Mouse (Mus musculus) retina, embryonic 14.5 days (tissue): Measurements from ENCODE around the gene Slc9a1.

Source experiments
- DNase-seq: peaks from one replicate; pipeline ENCODE4 v3.0.0-alpha.2; 2015; ENCODE audit warnings: low spot score

The Slc9a1 gene

DNA sequence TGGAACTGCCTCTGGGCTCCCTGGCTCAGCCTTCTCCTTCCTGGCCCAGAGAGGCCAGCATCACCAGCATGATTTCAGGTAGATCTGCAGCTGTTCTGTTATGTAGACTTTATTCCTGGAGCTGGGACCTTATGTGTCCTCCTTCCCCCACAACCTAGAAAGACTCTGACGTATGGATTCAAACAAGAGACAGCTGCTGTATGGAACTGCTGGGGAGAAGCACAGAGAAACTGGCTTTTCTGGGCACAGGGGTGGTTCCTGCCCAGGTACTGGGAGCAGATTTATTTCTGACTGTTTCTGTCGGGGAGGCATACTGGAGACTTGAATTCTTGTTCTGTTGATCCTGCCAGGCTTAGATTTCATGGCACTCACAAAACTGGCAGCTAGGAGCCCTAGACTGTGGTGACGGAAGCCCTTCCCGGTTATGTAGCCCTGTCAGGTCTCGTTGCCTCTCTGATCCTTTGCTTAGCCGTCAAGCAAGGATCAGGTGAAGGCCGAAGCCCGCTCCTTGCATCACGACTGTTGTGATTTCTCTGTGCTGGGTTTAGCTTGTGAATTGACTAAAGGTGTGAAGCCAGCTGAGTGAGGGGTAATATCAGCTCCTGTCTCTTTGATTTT, 34.2 kb downstream of the Slc9a1 start:
- DNase-seq: no peak

DNA sequence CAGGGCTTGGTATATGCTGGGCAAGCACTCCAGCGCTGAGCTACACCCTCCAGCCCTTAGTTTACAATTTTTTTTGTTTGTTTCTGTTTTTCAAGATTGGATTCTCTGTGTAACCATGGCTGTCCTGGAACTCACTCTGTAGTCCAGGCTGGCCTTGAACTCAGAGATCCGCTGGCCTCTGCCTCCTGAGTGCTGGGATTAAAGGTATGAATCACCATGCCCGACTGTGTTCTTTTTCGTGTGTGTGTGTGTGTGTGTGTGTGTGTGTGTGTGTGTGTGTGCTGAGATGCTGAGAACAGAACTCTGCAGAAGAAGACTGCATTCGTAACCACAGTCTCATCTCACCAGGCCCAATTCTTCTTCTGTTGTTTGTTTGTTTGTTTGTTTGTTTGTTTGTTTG, 34.8 kb downstream of the Slc9a1 start:
- no peak for DNase-seq

DNA sequence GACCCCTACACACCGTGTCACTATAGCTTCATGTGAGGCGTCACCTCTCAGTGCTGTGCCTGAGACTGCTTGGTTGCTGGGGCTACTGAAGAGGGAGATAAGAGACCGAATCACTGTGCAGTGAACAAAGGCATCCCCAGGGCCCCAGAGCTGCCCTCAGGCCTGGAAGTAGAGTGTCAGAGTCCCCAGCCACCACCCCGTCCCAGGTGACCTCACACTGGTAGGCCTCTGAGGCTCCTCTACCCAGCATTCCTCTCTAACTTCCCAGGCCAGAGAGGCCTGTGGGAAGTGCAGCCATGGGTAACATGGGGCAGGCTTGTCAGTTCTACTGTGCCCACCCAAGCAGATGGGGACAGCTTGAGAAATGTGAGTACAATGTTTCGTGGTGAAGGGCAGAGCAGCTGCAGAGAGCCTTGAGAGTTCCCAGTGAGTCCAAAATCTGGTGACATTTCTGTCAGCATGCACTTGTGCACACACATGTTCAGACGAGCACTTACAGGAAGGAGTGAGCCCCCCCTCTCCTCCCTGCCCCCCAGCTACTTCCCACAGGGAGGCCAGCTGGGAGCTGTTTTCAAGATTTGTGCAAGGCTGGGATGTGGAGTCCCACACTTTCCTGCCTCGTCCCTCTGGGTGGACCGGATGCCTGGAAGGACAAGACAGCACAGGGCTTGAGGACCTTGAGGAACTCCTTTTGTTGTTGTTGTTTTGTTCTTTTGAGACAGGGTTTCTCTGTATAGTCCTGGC, 37.0 kb downstream of the Slc9a1 start:
- peak; percentile 63 for DNase-seq

DNA sequence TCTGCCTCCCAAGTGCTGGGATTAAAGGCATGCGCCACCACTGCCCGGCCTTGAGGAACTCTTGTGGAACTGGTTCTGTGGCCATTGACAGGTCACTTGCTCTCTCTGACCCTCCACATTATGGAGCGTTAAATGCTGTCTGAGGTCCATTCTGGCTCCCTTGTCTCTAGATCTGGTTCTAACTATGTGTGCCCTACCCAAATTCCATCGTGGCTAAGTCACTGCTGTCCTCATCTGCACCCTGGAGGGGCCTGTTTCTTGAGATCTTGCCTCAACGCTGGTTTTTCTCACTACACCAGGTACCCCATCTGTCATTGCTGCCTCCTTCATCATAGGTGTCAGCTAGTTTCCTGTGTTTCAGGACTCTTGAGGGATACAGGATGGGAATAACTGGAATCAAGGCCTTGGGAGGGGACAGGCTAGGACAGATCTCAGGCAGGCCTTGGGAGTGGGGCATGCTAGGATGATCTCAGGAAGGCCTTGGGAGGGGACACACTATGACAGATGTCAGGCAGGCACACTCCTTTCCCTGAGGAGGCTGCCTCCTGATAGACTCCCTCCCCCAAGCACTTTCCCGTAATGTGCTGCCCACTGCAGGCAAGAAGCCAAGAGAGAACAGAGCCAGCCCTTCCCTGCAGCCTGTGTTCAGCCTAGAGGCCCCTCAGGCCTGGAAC, 37.7 kb downstream of the Slc9a1 start:
- no peak for DNase-seq

DNA sequence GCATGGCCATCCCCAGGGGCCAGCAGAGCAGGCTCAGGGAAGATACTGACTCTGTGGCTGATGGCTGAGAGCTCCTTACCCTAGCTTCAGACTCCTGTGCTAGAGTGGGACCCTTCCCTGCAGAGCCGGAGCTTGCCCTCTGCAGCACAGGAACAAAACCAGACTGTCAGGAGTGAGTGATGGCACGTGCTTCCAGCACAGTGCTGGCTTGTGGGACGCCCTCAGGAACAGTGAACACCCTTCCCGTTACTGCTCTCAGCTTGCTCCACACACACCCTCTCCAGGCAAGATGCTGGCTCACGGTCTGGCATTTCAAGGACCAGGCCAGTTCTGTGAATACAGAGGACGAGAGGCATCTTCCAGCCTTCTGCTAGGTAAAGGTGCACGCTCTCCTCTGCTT, 38.5 kb downstream of the Slc9a1 start:
- no peak for DNase-seq

DNA sequence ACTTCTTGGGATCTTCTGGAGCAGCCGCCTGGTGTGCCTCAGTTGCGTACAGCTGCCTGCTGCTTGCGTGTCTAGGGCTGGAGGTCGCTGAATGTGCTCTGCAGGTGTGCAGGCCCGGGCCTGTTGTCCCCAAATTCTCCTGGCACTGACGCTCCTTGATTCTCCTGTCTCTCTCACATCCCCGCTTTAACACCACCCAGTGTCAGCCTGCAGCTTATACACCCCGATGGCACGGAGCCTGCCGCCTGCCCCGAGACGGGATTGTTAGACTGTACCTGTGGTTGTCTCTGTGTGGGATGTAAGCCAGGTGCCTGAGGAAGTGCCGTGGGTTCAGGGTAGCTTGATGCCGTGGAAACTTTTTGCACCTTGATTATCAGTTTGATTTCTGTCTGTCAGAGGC, 41.5 kb downstream of the Slc9a1 start:
- DNase-seq: no peak

DNA sequence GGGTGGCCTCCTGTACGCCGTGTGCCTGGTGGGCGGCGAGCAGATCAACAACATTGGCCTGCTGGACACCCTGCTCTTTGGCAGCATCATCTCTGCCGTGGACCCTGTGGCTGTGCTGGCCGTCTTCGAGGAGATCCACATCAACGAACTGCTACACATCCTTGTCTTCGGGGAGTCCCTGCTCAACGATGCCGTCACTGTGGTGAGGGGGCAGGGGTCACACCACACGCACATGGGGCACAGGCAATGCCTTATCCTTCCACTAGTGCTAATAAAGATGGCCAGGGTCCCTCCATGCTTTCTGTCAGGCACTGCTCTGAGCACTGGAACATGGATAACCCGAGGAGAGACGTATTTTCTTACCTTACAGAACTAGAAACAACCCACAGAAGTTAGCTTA, 42.6 kb downstream of the Slc9a1 start:
- DNase-seq: no peak

DNA sequence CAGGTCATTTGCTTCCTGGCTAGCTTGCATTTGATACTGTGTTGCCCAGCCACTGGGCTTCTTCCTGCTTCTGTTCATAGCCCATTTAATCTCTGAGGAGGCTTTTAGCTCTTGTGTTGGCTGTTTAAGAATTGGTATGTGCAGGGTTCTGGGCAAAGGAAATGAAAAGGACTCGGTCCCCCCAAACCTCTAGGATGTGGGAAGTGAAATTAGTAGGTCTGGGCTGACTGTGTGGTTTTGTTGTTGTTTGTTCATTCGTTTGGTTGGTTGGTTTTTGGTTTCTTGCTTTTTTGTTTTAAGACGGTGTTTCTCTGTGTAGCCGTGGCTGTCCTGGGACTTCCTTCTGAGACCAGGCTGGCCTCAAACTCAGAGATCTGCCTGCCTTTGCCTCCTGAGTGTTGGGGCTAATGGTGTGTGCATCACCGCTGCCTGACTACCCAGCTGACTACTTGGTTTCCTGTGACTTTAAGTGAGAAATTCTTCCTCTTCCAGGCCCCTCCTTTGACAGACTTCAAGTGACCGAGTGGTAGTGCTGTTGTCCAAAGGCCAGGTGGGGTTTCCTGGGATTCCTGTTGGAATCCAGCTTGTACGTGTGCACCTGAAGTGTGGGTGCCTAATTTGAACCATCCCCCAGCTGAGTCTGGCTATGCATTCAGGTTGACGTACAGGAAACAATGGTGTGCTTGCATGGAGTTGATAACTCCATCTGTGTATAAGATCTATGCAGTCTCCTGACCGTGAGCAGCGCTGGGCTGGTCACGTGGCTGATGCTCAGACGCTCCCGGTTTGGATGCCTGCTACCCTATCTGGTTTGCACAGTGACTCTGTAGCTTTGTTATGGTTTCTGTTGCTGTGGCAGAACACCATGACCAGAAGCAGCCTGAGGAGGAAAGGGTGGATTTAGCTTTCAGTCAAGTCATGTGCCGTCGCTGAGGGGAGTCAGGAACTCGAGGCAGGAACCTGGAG, 43.4 kb downstream of the Slc9a1 start:
- no peak for DNase-seq

DNA sequence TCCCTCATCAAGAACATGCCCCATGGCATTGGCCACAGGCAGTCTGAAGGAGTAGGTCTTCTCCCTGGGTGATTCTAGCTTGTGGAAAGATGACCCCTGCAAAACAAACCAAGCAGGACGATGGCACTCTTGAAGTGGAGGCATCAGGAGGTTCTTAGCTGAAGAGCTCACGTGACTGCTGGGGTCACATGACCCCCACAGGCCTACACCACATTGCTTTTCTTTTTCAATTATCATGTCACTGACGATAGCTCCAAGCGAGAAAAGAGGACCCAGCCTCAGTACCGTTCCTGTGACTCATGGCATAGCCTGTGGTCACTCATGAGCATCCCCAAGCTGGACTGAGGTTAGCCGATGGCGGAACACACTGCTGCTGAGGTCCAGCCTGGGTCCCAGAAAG, 44.1 kb downstream of the Slc9a1 start:
- DNase-seq: no peak

DNA sequence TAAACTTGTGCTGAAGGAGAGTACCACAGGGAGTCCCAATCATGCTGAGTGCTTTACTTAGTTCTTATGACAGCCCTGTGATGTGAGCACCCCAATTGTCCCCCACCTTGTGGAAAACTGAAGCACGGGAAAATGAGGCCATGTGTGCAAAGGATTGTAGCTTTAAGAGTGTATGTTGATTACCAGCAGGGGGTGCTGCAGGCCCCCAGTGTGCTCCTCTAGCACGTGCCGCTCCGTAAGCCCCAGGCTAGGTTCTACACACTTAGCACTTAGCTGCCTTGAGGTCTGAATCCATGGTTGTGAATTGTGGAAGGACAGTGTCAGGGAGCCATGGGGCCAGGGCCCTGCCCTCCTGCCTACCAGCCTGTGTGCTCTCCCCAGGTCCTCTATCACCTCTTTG, 45.4 kb downstream of the Slc9a1 start:
- peak; percentile 51 for DNase-seq

DNA sequence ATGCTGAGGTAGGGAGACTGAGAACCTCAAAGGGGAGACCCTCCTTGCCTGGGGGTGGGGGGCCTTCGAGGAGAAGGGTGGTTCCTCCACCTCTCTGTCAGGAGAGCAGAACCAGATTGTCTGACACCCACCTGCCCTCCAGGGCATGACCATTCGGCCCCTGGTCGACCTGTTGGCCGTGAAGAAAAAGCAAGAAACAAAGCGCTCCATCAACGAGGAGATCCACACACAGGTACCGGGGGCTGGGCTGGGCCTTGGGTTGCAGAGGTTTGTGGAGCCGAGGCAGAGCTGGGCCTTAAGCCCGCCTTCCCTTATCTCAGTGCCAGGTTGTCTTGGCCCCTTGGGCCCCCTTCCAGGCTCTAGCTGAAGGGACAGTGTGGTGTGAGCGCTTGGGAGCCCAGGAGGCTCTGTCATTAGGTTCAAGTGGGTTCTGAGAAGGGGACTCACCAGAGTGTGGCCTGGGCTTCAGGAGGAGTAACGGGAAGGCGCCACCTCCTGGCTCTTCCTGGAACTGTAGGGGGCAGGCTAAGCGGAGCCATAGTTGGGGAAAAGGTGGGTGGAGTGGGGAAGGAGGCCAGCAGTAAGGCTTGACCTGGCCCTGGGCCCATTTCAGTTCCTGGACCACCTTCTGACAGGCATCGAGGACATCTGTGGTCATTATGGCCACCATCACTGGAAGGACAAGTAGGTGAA, 50.0 kb downstream of the Slc9a1 start:
- peak; percentile 78 for DNase-seq

DNA sequence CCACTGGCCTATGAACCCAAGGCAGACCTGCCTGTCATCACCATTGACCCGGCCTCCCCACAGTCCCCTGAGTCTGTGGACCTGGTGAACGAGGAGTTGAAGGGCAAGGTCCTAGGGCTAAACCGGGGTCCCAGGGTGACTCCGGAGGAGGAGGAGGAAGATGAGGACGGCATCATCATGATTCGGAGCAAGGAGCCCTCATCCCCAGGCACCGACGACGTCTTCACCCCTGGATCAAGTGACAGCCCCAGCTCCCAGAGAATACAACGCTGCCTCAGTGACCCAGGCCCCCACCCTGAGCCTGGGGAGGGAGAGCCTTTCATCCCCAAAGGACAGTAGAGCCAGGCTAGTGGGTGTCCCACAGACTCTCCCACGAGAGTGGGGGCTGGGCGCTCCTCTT, 52.5 kb downstream of the Slc9a1 start:
- DNase-seq: no peak

DNA sequence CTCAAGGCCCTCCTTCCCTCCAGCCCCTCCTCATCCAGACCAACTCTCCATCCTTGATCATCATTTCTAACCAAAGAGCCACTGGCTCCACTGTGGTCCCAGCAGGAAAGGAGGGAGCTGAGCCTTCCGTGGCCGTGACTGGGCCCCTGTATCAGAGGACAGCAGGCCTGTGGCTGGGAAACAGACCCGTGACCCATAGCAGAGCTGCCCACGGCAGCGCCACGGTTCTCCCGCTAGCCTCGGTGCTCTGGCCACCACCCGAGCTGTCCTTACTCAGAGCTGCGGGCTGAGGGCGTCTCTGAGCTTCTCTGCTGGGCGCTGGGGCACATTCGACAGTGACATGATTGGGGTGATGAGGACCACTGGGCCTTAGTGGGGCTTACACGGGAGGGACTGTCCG, 53.1 kb downstream of the Slc9a1 start:
- DNase-seq: no peak

DNA sequence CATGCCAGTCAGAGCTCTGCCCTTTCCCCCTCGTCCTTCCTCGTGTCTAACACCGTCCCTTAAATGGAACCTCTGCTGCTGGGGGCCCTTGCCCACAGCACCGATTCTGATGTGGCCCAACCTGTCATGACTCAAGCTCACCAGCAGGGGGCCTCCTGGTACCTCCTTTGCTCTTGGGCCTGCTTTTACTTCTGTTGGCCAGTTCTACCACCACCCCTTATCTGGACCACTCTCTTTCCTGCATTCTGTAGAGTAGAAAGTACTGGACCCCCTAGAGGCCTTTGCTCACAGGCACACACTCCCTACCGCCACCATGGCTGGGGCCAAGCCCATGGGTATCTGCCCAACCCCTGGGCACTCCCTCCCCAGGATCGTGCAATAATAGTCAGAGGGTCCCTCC, 53.6 kb downstream of the Slc9a1 start:
- DNase-seq: peak; percentile 76

DNA sequence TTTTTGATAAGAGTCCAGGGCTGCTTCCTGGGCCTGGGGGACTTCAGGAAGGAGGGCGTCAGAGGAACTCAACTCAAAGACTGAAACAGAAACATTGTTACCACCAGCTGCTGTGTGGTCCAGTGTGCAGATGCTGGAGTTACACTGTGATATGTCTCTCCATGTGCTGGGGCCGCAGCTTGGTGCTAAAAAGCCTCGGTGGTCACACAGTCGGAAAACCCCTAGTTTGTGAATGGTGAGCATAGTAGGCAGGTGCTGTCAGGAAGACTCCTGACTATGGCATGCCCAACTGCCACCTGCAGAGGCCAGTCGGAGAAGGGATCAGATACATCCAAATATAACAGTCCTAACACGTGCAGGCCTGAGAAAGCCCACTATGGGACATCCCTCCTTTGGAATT, 54.2 kb downstream of the Slc9a1 start:
- DNase-seq: no peak

DNA sequence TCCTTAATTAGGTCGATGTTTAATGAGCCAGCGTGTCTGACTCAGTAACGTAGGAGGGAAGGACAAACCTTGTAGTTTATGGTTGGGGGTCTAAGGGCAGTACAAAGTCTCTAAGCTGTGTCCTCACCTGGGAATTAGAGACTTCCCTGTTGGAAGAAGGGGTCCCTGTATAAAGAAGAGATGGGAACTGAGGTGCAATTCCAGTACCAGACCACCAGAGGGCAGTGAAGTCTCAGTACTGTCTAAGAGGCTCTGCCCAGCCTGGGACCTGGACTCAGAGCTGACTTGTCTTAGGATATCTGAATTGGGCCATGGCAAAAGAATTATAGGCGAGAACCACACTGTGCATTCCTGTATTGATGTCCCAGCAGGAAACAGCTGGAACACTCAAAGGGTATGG, 54.6 kb downstream of the Slc9a1 start:
- DNase-seq: peak; percentile 94

DNA sequence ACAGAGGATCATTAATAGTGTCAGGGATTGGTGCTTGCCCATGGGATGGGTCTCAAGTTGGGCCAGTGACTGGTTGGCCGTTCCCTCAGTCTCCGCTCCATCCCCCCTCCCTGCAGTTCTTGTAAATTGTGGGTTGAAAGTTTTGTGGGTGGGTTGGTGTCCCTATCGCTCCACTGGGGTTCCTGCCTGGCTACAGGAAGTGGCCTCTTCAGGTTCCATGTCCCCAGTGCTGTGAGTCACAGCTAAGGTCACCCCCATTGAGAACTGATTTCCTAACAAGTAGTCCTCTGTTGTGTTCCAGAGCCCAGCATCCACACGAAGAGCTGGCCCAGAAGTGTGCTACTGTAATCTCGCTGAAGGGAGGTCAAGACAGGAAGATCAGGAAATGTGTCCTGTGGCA, 56.6 kb downstream of the Slc9a1 start:
- no peak for DNase-seq

DNA sequence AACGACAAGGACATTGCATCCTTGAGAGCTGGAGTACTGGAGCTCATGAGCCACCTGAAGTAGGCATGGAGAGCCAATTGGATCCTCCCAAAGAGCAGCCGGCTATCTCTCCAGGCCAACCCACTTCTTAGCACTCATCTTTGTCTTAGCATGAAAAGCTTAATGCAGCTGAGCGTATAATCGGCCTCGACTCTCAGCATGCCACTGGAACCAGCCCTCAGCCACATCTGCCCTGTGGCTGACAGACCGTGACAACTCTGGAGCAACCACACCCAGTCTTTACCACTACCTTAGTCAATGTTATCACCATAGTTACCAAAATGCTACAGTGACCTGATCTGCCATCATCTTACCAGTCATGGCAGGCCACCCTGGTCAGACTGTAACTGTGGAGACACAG, 62.0 kb downstream of the Slc9a1 start:
- peak; percentile 73 for DNase-seq

DNA sequence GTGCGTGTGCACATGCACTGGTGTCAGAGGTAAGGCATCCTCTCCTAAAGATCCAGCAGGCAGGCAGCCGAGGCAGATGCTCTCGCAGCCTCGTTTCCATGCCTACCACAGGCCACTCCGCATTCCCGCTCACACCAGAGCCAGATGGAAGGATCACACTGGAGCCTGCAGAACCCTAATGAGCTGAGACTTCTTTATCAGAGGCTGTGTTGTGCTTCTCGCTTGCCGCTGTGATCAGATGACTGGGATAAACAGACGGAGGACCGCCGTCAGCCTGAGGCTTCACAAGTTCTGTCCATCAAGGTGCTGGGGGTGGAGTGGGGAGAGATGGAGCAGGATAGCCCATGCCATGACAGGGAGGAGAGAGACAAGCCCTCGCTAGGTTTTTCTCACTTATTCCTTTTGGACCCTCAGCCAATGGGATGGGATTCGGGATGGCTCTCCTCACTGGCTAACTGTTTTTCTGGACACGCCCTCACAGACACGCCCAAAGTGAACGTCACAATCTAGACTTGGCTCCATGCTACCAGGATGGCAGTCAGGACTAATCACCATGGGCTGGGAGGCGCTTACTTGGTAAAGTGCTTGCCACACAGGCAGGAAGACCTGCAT, 63.2 kb downstream of the Slc9a1 start:
- DNase-seq: peak; percentile 77

DNA sequence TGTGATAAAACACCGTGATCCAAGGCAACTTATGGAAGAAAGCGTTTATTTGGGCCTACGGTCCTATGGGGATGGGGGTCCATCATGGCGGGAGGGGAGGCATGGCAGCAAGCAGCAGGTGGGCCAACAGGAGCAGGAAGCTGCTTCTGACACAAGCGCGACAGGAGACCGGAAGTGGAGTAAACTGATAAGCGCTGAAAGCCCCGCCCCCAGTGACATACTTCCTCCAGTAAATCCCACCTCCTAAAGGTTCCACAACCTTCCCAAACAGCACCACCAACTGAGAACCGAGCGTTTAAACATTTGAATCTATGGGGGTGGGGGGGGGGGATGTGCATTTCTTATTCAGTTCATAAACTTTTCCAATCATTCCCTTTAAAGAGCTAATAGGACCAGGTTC, 66.4 kb downstream of the Slc9a1 start:
- no peak for DNase-seq
